Mouse (Mus musculus) small intestine, adult 2 months (tissue): Measurements from ENCODE around the gene Kif28.

Experiments
- CTCF ChIP-seq: fragments of 200-500 bp; IDR thresholded peaks from 2 replicates; pipeline ENCODE4 v1.5.1; 2012; ENCODE audit warnings: low read depth, mild to moderate bottlenecking, control low read depth, inconsistent platforms, low read length, moderate library complexity, mixed read lengths; ENCODE audit not compliant: insufficient replicate concordance, insufficient read length; ENCODE audit errors: extremely low read depth
- POLR2A ChIP-seq: fragments of 200-500 bp; IDR thresholded peaks from 2 replicates; pipeline ENCODE4 v1.6.1; 2012; ENCODE audit warnings: low read depth, mild to moderate bottlenecking, control low read depth, inconsistent platforms, low read length, moderate library complexity

DNA sequence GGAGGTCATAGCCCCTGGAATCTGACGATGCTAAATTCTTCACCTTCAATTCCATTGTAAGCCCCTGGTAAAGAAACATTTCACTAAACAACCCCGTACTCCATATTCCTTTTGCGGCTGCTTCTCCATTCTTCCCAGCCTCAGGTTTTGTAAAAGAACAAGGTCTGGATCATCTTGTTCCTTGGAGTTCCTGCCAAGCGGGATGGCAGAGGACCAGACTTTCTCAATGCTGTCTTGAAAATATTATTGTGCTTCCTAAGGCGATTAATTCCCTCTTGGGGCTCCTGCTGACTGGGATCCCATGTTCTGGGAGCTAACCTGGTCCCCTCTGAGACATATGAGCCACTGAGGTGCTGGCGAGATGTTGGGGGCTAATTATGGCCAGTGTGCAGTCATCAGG is 39.9 kb downstream of the Kif28 start:
- no peak for TF ChIP-seq CTCF
- no peak for TF ChIP-seq POLR2A
